Mouse (Mus musculus) adrenal gland, adult 18-20 months (tissue): ENCODE data around the gene Nsmce3. TPM values are rescaled to one million over a fixed set of nuclear protein-coding genes. Genes with fewer than 3 reads are reported as not detected.

Experiments used
- DNase-seq, 2 experiments: peaks; one replicate each; pipeline ENCODE4 v3.0.0; 2021 to 2022; ENCODE audit warnings: low spot score in 2 of 2
- total RNA-seq, 2 experiments: library from RNA; stranded (reverse); gene quantifications; 1 replicate in 1 of 2; 2 replicates in 1 of 2; pipeline ENCODE4 v1.2.3; 2021

Gene Nsmce3
- total RNA-seq, 2 experiments from 2014 or later: 7.1 to 7.8 TPM

DNA sequence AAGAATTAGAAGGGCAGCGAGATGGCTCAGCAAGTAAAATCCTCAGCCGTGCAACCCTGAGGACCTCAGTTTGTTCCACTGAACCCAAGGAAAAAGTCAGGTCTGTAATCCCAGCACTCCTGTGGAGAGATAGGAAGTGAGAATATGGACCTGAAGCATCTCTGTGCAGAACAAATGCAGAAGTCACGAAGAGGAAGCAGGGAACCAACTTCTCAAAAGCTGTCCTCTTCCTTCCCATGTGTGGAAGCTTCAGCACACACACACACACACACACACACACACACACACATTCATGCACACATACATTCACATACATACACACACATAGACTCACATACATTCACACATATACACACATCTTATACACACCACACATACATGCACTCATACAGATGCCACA is 9.3 kb downstream of the Nsmce3 start:
- no peak for DNase-seq

- no peak for DNase-seq
These were observed 9.8 kb downstream of the Nsmce3 start for GRCm38 (mm10) chr7:64862978-64863377.

DNA sequence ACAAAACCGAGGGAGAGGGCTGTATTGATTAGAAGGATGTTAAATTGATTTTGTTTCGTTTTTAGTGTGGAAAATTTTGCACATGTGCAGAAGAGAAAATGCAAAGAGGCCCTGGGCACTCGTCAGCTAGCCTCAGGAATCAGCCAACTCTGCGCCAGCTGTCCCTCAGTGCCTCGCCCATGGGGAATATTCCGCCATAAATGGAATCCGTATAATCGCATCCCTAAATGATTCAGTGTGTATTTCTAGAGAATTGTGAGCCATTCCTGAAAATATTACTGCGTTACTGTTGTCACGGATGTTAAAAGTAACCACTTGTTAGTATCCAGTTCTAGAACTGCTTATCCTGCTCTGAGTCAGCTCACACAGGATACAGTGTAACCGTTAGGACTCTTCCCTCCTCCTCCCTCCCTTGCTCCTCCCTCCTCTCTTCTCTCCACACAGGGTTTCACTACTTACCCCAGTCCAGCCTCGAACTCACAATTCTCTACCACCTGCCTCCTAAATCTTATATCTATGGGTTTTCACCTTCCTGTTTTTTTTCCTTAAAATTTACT is 16.2 kb downstream of the Nsmce3 start:
- DNase-seq: no peak

DNA sequence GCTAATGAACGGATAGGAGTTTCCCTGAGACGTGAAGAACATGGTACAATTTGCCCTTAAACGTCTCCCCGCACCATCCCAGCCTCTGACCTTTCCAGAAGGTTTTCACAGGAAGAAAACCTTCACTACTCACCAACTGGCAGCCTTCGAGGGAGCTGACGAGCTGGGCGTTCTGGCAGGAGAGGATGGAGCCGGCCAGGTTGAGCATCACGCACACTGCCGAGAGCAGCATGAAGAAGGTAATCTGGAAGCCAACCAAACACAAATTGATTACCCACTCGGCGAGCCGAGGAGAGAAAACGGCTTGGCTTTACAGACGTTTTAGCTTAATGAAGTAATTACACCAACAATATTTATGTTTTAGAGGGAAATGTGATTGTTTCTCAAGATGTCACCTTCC is 16.8 kb downstream of the Nsmce3 start:
- no peak for DNase-seq

DNA sequence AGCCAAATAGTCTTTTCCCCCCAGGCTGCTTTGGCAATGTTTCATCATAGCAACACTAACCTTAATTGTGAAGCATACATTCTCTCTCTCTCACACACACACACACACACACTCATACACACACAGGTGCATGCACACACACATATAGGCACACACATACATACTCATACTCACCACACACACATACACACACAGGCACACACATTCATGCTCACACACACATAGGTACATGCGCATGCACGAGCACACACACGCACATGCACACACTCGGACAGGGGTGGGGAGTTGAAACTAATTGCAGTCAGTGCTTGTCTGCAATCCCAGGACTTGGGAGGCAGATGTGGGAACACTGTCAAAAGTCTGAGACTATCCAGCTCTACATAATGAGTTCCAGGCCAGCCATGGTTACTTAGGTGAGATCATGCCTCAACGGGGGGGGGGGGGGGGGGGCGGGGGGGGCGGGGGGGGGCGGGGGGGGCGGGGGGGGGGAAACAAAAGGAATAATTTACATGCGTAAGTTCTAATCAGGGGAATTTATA is 17.3 kb downstream of the Nsmce3 start:
- no peak for DNase-seq

GRCm38 (mm10) chr7:64850791-64851190 is 22.0 kb downstream of the Nsmce3 start:
- DNase-seq: no peak

- DNase-seq: no peak
These were observed 25.4 kb downstream of the Nsmce3 start for GRCm38 (mm10) chr7:64847366-64847899.

- no peak for DNase-seq
These were observed 26.7 kb downstream of the Nsmce3 start for GRCm38 (mm10) chr7:64846061-64846460.

DNA sequence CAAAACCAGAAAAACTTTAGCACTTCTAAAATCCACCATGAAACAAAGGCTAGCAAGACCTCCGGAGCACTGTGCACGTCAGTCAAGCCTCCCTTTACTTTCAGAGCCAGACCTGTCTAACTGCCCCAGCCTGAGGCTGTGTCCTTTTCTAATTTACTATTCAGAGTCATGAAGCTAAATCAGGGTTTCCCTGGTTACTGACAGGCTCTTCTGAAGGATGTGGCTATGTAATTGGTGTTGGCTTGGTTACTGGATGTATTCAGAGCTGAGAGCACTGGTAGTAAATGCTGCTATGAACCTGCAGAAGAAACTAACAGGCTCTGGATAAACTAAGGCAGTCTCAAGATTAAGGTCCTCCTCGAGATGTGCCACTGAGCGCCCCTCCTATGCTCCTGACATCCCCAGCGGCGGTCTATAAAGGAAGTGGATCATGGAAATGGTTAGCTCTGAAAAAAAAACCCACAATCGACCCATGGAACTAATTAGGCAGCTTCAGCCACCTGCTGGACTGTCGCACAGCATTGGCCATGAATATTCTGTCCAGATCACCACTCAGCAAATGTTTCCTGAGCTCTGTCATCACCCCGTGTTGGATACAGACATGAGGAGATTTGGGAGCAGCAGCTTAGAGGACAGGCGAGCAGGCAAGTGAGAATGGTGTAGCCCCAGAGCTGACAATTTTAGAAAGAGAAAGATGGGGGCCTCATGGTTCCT is 31.7 kb downstream of the Nsmce3 start:
- DNase-seq: no peak

- DNase-seq: no peak
These were observed 32.3 kb downstream of the Nsmce3 start for GRCm38 (mm10) chr7:64840576-64840895.

GRCm38 (mm10) chr7:64839801-64840575 is 32.8 kb downstream of the Nsmce3 start:
- peak; percentile 29 to 42 for DNase-seq

DNA sequence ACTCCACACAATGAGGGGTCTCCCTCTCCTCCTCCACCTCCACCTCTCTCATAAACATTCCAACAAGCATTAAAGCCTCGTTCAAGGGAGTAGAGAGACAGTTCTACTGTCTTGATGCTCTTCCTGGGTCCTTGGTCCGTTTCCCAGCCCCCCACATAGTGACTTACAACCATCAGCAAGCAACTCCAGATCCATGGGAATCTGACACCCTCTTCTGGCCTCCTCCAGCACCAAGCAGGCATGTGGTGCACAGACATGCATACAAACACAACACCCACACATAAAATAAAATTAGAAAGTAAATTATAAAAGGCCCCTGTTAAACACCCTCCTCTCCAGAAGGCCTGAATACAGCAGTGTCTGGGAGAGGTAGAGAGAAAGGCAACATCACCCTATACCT is 33.5 kb downstream of the Nsmce3 start:
- no peak for DNase-seq

- peak in 1 of 2 experiments; percentile 29 for DNase-seq
These were observed 42.4 kb downstream of the Nsmce3 start for GRCm38 (mm10) chr7:64830214-64830995.

DNA sequence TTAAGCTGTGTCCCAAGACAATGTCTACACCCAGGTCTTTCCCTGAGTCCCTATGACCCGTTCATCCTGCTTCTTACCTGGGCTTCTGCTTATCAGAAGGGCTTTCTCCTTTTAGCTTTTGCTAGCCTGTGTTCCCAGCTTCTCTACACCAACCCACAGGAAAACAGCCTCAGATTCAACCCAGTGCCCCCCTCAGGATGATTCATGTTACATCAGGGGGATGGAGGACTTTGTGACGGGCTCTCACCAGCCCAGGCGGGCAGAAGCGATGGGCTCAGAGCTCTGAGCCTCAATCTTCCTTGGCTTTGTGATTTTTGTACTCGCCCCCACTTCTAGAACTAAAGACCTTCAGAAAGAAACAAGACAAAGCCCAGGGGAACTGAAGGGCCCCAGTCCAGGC is 51.7 kb downstream of the Nsmce3 start:
- no peak for DNase-seq

GRCm38 (mm10) chr7:64819683-64820082 is 53.1 kb downstream of the Nsmce3 start:
- DNase-seq: no peak
